Mouse (Mus musculus) kidney, embryonic 16.5 days (tissue): ENCODE results near the gene Erf. TPM values are rescaled to one million over a fixed set of nuclear protein-coding genes. Genes with fewer than 3 reads are reported as not detected.
"Not testable (repeated sequence)": the region's sequence is repeated elsewhere in the genome, so short reads cannot be mapped to it uniquely, and the experiment has no call there.

Experiments
- ATAC-seq: fragments of 200-750 bp; cut with Nextera tagmentation; 2 replicates; pipeline ENCODE4 v1.8.0; 2017; ENCODE audit warnings: moderate TSS enrichment; ENCODE audit not compliant: low FRiP score, low TSS enrichment
- H3K27ac ChIP-seq: fragments of 300-500 bp; sonication (generic); 2 replicates; pipeline ENCODE4 v1.5.1; 2014; ENCODE audit warnings: low read length
- H3K27me3 ChIP-seq: fragments of 300-500 bp; sonication (generic); 2 replicates; pipeline ENCODE4 v1.6.1; 2014; ENCODE audit warnings: low read length, control low read depth, mixed read lengths; ENCODE audit not compliant: insufficient read depth
- H3K36me3 ChIP-seq: fragments of 300-500 bp; sonication (generic); 2 replicates; pipeline ENCODE4 v1.6.1; 2014; ENCODE audit warnings: low read length, control low read depth, mixed read lengths; ENCODE audit not compliant: insufficient read depth
- H3K4me1 ChIP-seq: fragments of 300-500 bp; sonication (generic); 2 replicates; pipeline ENCODE4 v1.6.1; 2014; ENCODE audit warnings: low read length, control low read depth, mixed read lengths; ENCODE audit not compliant: insufficient read depth
- H3K4me2 ChIP-seq: fragments of 300-500 bp; sonication (generic); replicated peaks from 2 replicates; pipeline ENCODE4 v1.6.1; 2014; ENCODE audit warnings: low read depth, low read length
- H3K4me3 ChIP-seq: fragments of 300-500 bp; sonication (generic); 2 replicates; pipeline ENCODE4 v1.5.1; 2014; ENCODE audit warnings: mild to moderate bottlenecking, low read length
- H3K9ac ChIP-seq: fragments of 300-500 bp; sonication (generic); replicated peaks from 2 replicates; pipeline ENCODE4 v1.6.1; 2014; ENCODE audit warnings: low read length
- H3K9me3 ChIP-seq: fragments of 300-500 bp; sonication (generic); 2 replicates; pipeline ENCODE4 v1.6.1; 2016; ENCODE audit warnings: low read length, control low read depth
- WGBS: fragments of 180-500 bp; shearing (Covaris S2); extraction: QIAGEN DNeasy Blood & Tissue Kit; methylation state at CpG from one replicate; pipeline ENCODE4 v1.1.7; 2014; 5-methylcytosine and 5-hydroxymethylcytosine counted together
- polyA plus RNA-seq: library from polyadenylated mRNA; unstranded; fragments of >200 nt; fragmentation: Nextera tagmentation; extraction: Ambion mirVana; gene quantifications from 2 replicates; pipeline ENCODE4 v1.2.1, GENCODE M21; 2015

The Erf gene
- polyA plus RNA-seq, 1 experiment from 2014 or later, result 15.2 TPM

GRCm38 (mm10) chr7:25268588-25268987 lies 18.0 kb upstream of the Erf start:
- peaks cover 24% of the 10 kb centered on the region for H3K4me1 ChIP-seq
- 2% methylated on average over 7 of the region's 7 CpGs for WGBS
- no peaks in the 10 kb centered on the region for H3K27me3 ChIP-seq
- H3K4me2 ChIP-seq, result peak overlapping the region; percentile 82
- peak overlapping the region; percentile 76 for H3K4me3 ChIP-seq
- no peaks in the 10 kb centered on the region for H3K9me3 ChIP-seq
- ATAC-seq, result no peak
- H3K9ac ChIP-seq, result peak overlapping the region; percentile 85
- peak overlapping the region; percentile 74 for H3K27ac ChIP-seq
- H3K36me3 ChIP-seq, result peaks cover 26% of the 10 kb centered on the region

GRCm38 (mm10) chr7:25267751-25268463 lies 17.3 kb upstream of the Erf start:
- Histone ChIP-seq H3K36me3 (peaks cover 19% of the 10 kb centered on the region), H3K27ac (peak overlapping the region; percentile 95), H3K9me3 (no peaks in the 10 kb centered on the region), H3K4me3 (peak overlapping the region; percentile 76), H3K9ac (peak overlapping the region; percentile 85), H3K4me1 (peaks cover 24% of the 10 kb centered on the region), H3K4me2 (peak overlapping the region; percentile 82), H3K27me3 (no peaks in the 10 kb centered on the region)
- ATAC-seq, result peak; percentile 97
- WGBS, result under 1% methylated on average over 33 of the region's 33 CpGs

- peak within 1 kb of the TSS; percentile 85 for H3K9ac ChIP-seq
- H3K27me3 ChIP-seq, result no peaks in the 10 kb centered on the region
- H3K9me3 ChIP-seq, result no peaks in the 10 kb centered on the region
- peak within 1 kb of the TSS; percentile 76 for H3K4me3 ChIP-seq
- ATAC-seq, result peak; percentile 85
- H3K27ac ChIP-seq, result peak within 1 kb of the TSS; percentile 95
- 0% methylated on average over 29 of the region's 29 CpGs for WGBS
- peaks cover 13% of the 10 kb centered on the region for H3K36me3 ChIP-seq
- H3K4me1 ChIP-seq, result peaks cover 24% of the 10 kb centered on the region
- peak within 1 kb of the TSS; percentile 82 for H3K4me2 ChIP-seq
These were observed 16.8 kb upstream of the Erf start, which contains the start of gene Cic for GRCm38 (mm10) chr7:25267301-25267750. Cic (plus strand) TSS chr7:25267704.

GRCm38 (mm10) chr7:25266180-25266962 lies 15.8 kb upstream of the Erf start:
- Histone ChIP-seq H3K4me1 (peaks cover 24% of the 10 kb centered on the region), H3K9ac (peak overlapping the region; percentile 63; the same call in 1 of the 2 replicates), H3K27me3 (no peaks in the 10 kb centered on the region)

GRCm38 (mm10) chr7:25265743-25266142 lies 15.2 kb upstream of the Erf start:
- H3K4me3 ChIP-seq, H3K27me3 ChIP-seq, H3K4me2 ChIP-seq, H3K9me3 ChIP-seq, ATAC-seq, H3K36me3 ChIP-seq, H3K27ac ChIP-seq, H3K9ac ChIP-seq: not testable (repeated sequence)
- WGBS, result 86% methylated on average over 5 of the region's 5 CpGs
- H3K4me1 ChIP-seq, result peaks cover 24% of the 10 kb centered on the region

More at GRCm38 (mm10) chr7:25266180-25266962, 15.8 kb upstream of the Erf start:
- Histone ChIP-seq H3K36me3 (peaks cover 4% of the 10 kb centered on the region; the same call in 1 of the 2 replicates), H3K27ac (no peak overlapping the region; the same call in 1 of the 2 replicates), H3K4me2 (peak overlapping the region; percentile 59; the same call in 1 of the 2 replicates), H3K9me3 (no peaks in the 10 kb centered on the region), H3K4me3 (peak overlapping the region; percentile 76)
- WGBS, result 88% methylated on average over 8 of the region's 8 CpGs
- no peak for ATAC-seq

- H3K4me1 ChIP-seq, result peaks cover 9% of the 10 kb centered on the region
- ATAC-seq, result no peak
- H3K27me3 ChIP-seq, result no peaks in the 10 kb centered on the region
- H3K4me3 ChIP-seq, result no peak overlapping the region
- H3K9me3 ChIP-seq, result no peaks in the 10 kb centered on the region
- H3K4me2 ChIP-seq, result no peak overlapping the region
- H3K9ac ChIP-seq, result no peak overlapping the region
- H3K36me3 ChIP-seq, result no peaks in the 10 kb centered on the region
- WGBS, result 31% methylated on average over 17 of the region's 17 CpGs
- H3K27ac ChIP-seq, result no peak overlapping the region
These were observed 13.7 kb upstream of the Erf start for GRCm38 (mm10) chr7:25263968-25264870.

- Histone ChIP-seq H3K4me2 (no peak overlapping the region), H3K27me3 (no peaks in the 10 kb centered on the region), H3K27ac (no peak overlapping the region), H3K4me1 (peaks cover 2% of the 10 kb centered on the region; the same call in 1 of the 2 replicates), H3K9me3 (no peaks in the 10 kb centered on the region), H3K9ac (no peak overlapping the region), H3K36me3 (no peaks in the 10 kb centered on the region), H3K4me3 (no peak overlapping the region)
- 86% methylated on average over 1 of the region's 1 CpGs for WGBS
- no peak for ATAC-seq
These were observed 11.3 kb upstream of the Erf start for GRCm38 (mm10) chr7:25261896-25262295.

GRCm38 (mm10) chr7:25251822-25252221 lies 1.3 kb upstream of the Erf start:
- peak overlapping the region; percentile 70 for H3K9ac ChIP-seq

More at GRCm38 (mm10) chr7:25251822-25252221, 1.3 kb upstream of the Erf start:
- Histone ChIP-seq H3K36me3 (no peaks in the 10 kb centered on the region), H3K4me2 (peak overlapping the region; percentile 95), H3K27me3 (no peaks in the 10 kb centered on the region), H3K4me1 (peaks cover 30% of the 10 kb centered on the region), H3K9me3 (no peaks in the 10 kb centered on the region), H3K4me3 (peak overlapping the region; percentile 95), H3K27ac (peak overlapping the region; percentile 92)
- 21% methylated on average over 8 of the region's 8 CpGs for WGBS
- ATAC-seq, result no peak
